Mouse (Mus musculus) layer of hippocampus, adult 9-10 months (tissue): ENCODE measurements around the gene Tsen54.
"Not testable (repeated sequence)": the region's sequence is repeated elsewhere in the genome, so short reads cannot be mapped to it uniquely, and the experiment has no call there.

Source experiments
- DNase-seq: peaks from one replicate; pipeline ENCODE4 v3.0.0; 2022; ENCODE audit warnings: low spot score

Gene Tsen54

GRCm38 (mm10) chr11:115830550-115831325 is 16.2 kb downstream of the Tsen54 start:
- no peak for DNase-seq

DNA sequence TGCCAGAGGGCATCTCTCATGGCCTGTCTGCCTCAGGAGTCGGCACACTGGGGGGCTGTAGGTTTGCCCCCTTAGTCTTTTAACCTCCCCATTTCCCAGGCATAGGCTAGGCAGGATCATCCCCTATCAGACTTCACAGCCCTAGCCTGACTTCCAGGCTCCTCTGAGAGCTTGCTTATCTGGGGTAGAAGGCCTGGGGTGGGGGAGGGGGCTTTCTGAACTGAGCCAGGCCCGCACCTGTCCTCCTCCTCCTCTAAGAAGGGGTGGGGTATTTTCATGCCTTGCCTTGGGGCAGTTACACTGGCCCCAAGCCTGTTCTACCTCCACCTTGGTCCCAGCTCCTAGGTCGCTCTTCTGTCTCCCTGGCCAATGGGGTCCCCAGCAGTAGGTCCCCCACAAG is 17.0 kb downstream of the Tsen54 start:
- no peak for DNase-seq

GRCm38 (mm10) chr11:115832064-115832463 is 17.5 kb downstream of the Tsen54 start:
- no peak for DNase-seq

- no peak for DNase-seq
Measured at GRCm38 (mm10) chr11:115832523-115832922, 18.0 kb downstream of the Tsen54 start.

- no peak for DNase-seq
Measured at GRCm38 (mm10) chr11:115833021-115833513, 18.5 kb downstream of the Tsen54 start.

DNA sequence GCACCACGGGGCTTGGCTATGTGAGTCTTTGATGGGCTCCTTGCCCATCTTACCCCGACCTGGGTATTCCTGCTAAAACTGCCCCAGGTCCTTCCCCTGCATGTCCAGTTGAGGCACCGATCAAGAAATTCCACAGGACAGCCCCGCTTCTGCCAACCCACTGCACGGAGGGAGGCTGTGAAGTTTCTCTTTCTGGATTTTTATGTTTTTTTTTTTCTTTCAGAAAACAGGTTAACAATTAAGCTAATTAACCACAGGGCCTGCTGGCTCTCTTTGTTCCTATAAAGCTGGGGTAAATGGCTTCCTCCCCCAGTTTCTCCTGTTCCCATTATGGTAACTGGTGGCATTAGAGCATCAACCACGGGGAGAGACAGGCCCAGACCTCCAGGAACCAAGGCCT is 19.5 kb downstream of the Tsen54 start:
- DNase-seq = no peak

DNA sequence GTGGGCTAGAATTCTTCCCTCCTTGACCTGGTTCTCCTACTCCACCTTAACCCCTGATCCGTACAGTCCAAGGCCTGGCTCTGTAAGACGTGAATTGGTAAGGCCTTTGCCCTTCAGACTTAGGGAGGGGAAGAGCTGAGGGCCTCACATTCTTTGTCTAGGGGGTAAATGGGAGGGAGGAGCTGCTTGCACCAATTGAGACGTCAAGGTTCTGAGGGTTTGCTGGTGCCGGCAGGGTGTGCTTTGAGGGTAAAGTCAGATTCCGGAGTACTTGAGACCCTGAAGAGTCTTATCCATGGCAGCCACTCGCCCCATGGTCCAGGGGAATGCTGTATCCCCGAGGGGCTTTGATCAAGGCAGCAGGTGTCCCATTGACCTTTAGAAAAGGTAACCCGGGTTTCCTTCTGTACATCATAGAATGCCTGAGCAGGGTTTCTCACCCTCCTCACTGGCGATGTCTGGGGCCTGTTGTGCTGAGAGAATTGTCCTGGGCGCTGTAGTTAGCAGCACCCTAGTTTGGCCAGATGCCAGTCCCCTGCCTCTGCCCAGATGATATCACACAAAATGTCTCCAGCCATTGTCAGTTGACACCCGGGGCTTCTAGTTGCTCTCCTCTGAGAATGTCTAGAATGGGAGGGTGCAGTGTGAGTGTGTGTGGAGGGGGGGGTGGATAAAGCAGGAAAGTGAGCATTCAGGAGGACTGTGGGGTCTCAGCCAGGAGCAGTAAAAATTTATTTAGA is 22.3 kb downstream of the Tsen54 start:
- no peak for DNase-seq

DNA sequence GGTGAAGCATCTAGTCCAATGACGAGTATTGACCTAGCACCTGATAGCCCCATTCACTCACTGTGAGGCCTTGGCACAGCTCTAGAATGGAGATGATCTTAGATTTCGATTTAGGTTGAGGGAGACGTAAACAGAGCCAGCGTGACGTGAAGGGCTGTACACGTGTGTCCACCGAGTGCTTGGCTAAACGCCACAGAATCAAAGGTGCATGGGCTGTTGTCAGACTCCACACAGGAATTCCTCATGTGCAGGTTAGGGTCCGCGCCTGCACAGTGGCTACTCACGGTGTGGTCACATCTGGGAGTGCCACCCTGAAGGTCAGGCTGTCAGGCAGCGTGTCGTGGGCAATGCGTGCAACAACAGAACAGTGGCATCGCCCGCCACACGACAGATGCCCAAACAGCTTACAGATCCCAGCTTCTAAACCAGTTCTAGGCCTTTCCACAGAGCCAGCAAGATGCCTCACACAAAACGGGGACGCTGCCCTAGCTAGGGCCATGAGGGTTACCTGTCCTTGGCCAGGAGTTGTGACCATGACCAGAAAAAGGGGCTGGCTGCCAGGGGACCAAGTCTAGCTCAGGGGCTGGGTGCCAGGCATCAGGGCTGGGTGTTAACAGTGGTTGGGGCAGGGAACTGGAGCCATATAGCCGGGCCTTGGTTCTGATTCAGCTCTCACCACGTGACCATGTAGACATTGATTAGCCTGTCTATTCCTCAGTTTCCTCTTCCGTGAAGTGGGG is 23.3 kb downstream of the Tsen54 start:
- no peak for DNase-seq

GRCm38 (mm10) chr11:115838895-115839311 is 24.4 kb downstream of the Tsen54 start:
- no peak for DNase-seq

GRCm38 (mm10) chr11:115839732-115840131 is 25.2 kb downstream of the Tsen54 start:
- no peak for DNase-seq

GRCm38 (mm10) chr11:115841044-115841443 is 26.5 kb downstream of the Tsen54 start:
- no peak for DNase-seq

DNA sequence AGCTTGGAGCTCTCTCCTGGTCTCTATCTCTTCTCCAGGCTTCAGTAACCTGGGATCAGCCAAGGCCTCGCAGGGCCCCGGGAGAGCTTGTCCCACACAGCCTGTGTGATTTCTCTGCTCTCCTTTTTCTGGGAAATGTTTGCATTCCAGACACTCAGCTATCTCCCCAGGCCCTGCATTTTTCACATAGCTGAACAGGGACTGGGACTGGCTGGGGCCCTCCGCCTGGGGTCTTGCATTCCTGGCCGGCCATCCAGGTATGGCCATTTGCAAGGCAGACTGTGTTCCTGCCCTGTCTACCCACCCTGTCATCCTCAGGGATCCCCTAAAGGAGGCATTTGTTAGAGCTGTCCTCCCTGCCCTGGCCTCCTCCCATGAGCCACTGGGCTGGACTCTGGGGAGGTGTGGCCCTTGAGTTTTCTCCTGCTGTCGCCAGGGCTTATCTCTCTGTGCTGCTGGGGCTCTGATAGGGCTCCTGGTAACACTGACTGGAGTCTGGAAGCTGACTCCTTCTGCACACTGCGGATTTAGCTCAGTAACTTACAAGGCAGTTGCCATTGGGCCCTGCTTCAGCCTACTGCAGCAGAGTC is 27.5 kb downstream of the Tsen54 start:
- no peak for DNase-seq

DNA sequence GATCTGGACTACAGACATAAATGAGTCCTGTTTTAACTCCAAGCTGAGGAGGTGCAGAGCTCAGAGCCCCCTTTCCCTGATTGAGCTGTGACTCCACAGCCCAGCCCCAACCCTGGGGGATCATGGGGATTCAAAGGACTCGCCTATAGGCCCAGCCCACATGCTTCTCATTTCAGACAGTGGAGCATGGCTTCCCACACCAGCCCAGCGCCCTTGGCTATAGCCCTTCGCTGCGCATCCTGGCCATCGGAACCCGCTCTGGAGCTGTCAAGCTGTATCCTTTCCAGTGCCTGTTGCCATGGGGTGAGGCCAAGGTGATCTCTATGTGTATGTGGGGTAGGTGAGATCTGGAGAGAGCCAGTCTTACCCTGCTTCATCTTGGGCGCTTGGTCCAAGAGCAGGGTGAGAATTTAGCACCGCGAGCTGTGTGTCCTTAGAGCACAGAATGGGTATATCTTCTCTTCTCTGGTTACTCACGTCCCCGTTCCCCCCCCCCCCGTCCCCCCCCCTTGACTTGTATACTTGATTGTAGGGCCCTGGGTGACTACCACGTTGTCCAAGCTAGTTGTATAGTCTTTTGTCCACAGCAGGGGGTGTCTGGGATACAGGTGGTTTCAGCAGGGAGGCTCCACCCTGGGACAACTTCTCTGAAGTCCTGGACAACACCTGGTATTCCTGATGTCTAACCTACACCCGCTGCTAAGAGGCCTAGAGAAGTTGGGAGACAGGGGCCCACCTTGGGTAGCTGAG is 28.8 kb downstream of the Tsen54 start:
- no peak for DNase-seq

DNA sequence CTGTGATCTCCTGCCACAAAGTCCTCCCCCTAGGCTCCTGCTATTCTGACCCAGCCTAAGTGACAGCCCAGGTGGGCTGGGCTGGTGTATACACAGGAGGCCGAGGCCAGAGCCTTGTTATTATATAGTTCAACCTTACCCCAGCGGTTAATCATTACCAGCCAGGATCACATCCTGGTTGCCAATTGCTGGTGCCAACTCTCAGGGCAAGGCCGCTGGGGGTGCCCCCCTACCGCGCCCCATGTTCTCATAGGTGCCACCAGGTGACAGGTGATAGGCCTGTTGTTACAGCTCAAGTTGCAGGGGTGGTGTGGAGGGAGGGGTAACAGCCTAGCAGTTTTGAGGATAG is 29.3 kb downstream of the Tsen54 start:
- no peak for DNase-seq

GRCm38 (mm10) chr11:115844240-115844639 is 29.7 kb downstream of the Tsen54 start:
- no peak for DNase-seq

DNA sequence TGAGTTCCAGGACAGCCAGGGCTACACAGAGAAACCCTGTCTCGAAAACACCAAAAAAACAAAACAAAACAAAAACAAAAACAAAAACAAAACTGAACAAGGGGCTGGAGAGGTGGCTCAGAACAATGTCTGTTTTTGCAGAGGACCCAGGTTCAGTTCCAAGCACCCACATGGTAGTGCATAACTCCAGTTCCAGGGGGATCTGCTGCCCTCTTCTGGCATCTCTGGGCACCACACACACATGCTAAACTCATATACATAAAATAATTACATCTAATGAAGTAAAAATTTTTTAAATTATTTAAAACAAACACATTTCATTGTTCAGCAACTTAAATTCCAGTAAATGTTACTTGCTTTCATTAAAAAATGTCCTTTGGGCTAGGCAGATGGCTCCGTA is 31.3 kb downstream of the Tsen54 start:
- DNase-seq = no peak

- DNase-seq = no peak
Measured at GRCm38 (mm10) chr11:115854674-115855073, 40.1 kb downstream of the Tsen54 start.

DNA sequence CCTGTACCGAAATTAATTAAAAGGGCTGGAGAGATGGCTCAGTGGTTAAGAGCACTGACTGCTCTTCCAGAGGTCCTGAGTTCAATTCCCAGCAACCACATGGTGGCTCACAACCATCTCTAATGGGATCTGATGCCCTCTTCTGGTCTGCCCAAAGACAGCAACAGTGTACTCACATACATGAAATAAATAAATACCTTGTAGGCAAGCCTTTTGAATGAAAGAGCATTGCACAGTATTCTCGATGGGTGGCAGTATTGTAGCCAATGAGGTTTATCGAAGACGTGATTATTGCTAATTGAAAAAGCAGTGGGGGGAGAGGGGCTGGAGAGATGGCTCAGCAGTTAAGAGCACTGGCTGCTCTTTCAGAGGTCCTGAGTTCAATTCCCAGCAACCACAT is 42.6 kb downstream of the Tsen54 start:
- DNase-seq = not testable (repeated sequence)

DNA sequence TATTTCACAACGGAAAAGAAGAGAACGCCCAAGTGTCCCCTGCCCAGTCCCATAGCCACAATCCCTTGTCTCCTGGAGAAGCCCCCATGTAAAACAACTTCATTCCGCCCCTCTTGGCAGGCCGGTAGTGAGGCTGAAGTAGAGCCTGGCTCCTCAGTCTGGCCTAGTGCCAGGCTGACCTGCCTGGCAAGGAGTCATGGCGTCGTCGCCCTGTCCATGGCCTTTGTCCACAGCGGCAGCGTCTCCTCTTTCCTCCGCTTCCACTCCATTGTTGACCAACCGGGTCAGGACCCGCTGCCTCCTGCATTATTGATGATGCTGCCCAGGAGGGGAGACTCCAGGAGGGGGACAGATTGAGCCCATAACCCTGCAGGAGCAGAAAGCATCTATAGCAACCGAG is 43.4 kb downstream of the Tsen54 start:
- DNase-seq = no peak

DNA sequence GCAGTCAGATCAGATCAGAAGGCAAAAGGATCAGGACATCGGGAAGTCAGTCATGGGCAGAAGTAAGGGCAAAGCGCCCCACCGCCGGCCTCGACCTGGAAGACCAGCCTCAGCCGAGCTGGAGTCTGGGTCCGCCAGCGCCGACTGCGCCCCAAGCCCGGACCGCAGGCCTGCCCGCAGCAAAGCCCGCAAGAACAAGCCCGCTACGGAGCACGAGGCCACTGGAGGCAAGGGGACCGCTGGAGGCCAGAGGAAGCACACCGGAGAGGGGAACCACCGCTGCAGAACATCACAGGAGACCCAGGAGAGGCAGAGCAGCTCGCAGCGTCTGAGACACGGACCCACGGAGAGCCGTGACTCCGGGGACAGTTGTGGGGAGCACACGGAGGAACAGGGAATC is 43.8 kb downstream of the Tsen54 start, which contains the start of gene Myo15b:
Myo15b (plus strand) TSS at position 53 of the 400 bp plus-strand sequence.
- no peak for DNase-seq

DNA sequence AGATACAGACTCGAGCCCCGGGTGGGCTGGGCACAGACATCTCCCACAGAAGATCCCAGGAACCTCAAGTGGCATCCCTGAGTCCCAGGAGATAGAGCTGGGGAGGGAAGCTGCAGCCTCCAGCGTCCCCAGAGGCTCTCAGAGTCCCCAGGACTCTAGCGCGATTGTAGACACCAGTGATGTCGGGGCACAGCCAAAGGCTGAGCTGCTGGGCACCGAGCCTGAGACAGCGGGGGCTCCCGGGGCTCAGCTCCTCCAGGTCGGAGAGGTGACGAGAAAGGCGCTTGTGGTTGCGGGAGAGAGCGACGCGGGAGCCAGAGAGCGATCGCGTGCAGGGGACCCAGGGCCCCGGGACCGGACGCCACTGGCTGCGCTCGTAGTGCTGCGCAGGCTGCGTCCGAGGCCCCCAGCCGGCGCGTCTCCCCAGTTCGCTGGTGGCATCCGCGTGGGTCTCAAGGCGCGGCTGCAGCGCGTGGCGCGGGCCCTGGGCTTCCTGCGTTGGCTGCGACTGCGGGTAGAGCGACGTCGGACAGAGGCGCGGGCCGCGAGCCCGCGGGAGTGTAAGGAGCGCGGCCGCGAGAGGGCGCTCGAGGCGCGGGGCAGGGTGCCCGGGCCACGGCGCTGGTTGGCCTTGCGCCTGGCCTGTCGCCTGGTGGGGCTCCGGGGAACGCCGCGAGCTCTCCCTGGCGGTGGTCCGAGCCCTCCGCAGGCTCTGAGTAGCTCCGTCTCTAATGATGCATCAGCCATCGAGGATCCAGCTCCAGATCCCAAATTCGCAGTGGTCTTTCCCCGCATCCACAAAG is 44.8 kb downstream of the Tsen54 start:
- peak; percentile 6 for DNase-seq
